Mouse (Mus musculus) neural tube, embryonic 12.5 days (tissue): Measurements from ENCODE around the gene Gga1. TPM values are rescaled to one million over a fixed set of nuclear protein-coding genes. Genes with fewer than 3 reads are reported as not detected.
A peak's percentile ranks its signal among the peaks of the same experiment; 100 is the strongest.
"Not testable (repeated sequence)": the region's sequence is repeated elsewhere in the genome, so short reads cannot be mapped to it uniquely, and the experiment has no call there.

Source experiments
- ATAC-seq: fragments of 200-750 bp; cut with Nextera tagmentation; 2 replicates; pipeline ENCODE4 v1.8.0; 2017; ENCODE audit warnings: low read depth, mild to moderate bottlenecking, moderate TSS enrichment, moderate library complexity; ENCODE audit not compliant: low FRiP score
- H3K27ac ChIP-seq: fragments of 300-500 bp; sonication (generic); 2 replicates; pipeline ENCODE4 v1.5.1; 2016
- H3K27me3 ChIP-seq: fragments of 300-500 bp; sonication (generic); replicated peaks from 2 replicates; pipeline ENCODE4 v1.6.1; 2016; ENCODE audit warnings: mild to moderate bottlenecking
- H3K36me3 ChIP-seq: fragments of 300-500 bp; sonication (generic); 2 replicates; pipeline ENCODE4 v1.6.1; 2016; ENCODE audit warnings: mild to moderate bottlenecking
- H3K4me1 ChIP-seq: fragments of 300-500 bp; sonication (generic); 2 replicates; pipeline ENCODE4 v1.6.1; 2016
- H3K4me2 ChIP-seq: fragments of 300-500 bp; sonication (generic); replicated peaks from 2 replicates; pipeline ENCODE4 v1.6.1; 2016; ENCODE audit warnings: mild to moderate bottlenecking
- H3K4me3 ChIP-seq: fragments of 300-500 bp; sonication (generic); 2 replicates; pipeline ENCODE4 v1.5.1; 2016
- H3K9ac ChIP-seq: fragments of 300-500 bp; sonication (generic); 2 replicates; pipeline ENCODE4 v1.6.1; 2016; ENCODE audit warnings: mild to moderate bottlenecking
- H3K9me3 ChIP-seq: fragments of 300-500 bp; sonication (generic); 2 replicates; pipeline ENCODE4 v1.6.1; 2016; ENCODE audit warnings: mild to moderate bottlenecking
- WGBS: fragments of 180-500 bp; shearing (Covaris S2); methylation state at CpG from one replicate; pipeline ENCODE4 v1.1.7; 2016; 5-methylcytosine and 5-hydroxymethylcytosine counted together
- polyA plus RNA-seq: library from polyadenylated mRNA; unstranded; fragments of >200 nt; fragmentation: Nextera tagmentation; extraction: Ambion mirVana; gene quantifications from 2 replicates; pipeline ENCODE4 v1.2.1, GENCODE M21; 2016

The Gga1 gene
- polyA plus RNA-seq, 1 experiment from 2014 or later = 57.5 TPM

DNA sequence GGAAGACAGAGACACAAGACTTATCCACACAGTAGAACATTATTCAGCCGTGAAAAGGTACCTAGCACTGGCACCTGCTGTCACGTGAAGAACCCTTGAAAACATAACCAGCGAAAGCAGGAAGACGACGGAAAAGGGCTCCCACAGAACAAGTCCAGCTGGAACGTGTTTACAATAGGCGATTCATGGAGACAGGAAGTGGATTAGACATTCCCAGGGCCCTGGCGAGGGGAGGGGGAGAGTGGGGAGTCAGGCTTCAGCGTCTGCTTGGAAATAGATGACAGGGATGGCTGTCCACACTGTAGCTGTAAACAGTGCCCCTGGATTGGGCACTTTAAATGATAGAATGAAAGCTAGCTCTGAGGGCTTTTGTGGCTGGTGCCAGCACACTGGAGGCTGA, 8.6 kb upstream of the Gga1 start:
- no peaks in the 10 kb centered on the region for H3K27me3 ChIP-seq
- H3K27ac ChIP-seq = no peak overlapping the region
- H3K4me3 ChIP-seq = no peak overlapping the region
- no peaks in the 10 kb centered on the region for H3K9me3 ChIP-seq
- 30% methylated on average over 9 of the region's 9 CpGs for WGBS
- H3K4me2 ChIP-seq = no peak overlapping the region
- H3K9ac ChIP-seq = no peak overlapping the region
- ATAC-seq = peak; percentile 63; the same call in 1 of the 2 replicates
- no peaks in the 10 kb centered on the region for H3K36me3 ChIP-seq
- H3K4me1 ChIP-seq = peaks cover 3% of the 10 kb centered on the region; the same call in 1 of the 2 replicates

DNA sequence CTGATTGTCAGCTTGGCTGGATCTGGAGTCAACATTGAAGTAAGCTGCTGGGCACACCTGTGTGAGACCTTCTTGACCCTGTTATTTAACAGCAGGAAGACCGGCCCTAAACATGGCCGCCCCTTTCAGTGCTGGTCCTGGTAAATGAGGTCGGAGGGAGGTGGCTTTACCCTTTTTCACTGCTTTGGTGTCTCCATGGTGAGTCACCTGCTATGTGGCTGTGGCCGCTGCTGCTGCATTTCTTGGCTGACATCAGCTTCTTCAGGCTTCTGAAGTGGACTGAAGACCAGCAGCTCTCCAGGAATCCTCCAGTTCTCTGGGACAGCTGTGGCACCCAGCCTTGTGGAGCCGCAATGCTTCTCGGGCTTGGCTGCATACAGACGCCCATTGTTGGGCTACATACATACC, 8.2 kb upstream of the Gga1 start:
- no peaks in the 10 kb centered on the region for H3K36me3 ChIP-seq
- no peaks in the 10 kb centered on the region for H3K9me3 ChIP-seq
- H3K27me3 ChIP-seq = no peaks in the 10 kb centered on the region
- peak; percentile 41; the same call in 1 of the 2 replicates for ATAC-seq
- H3K4me2 ChIP-seq = no peak overlapping the region
- H3K4me1 ChIP-seq = peaks cover 5% of the 10 kb centered on the region; the same call in 1 of the 2 replicates
- H3K4me3 ChIP-seq = no peak overlapping the region
- H3K9ac ChIP-seq = no peak overlapping the region
- 55% methylated on average over 7 of the region's 7 CpGs for WGBS
- no peak overlapping the region for H3K27ac ChIP-seq

DNA sequence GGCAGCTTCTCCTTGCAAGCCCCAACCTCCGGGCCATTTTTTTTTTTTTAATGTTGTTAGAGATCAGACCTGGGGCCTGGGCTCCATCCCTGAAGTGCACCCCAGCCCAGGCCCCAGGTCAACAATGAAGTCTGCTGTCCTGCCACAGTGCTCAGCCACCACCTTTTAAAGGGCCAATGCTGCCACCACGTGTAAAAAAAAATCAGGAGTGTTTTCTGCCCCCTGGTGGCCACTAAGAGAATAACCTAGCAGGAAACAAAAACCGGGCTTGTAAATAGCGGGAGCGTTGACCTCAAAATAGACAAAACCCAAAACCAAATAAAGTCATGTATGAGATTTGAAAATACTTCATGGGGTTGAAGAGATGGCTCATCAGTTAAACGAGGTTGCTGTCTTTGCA, 7.2 kb upstream of the Gga1 start:
- no peak overlapping the region for H3K4me2 ChIP-seq
- no peaks in the 10 kb centered on the region for H3K36me3 ChIP-seq
- no peaks in the 10 kb centered on the region for H3K27me3 ChIP-seq
- no peak overlapping the region for H3K9ac ChIP-seq
- 32% methylated on average over 6 of the region's 6 CpGs for WGBS
- H3K9me3 ChIP-seq = no peaks in the 10 kb centered on the region
- H3K4me3 ChIP-seq = no peak overlapping the region
- H3K27ac ChIP-seq = no peak overlapping the region
- H3K4me1 ChIP-seq = peaks cover 8% of the 10 kb centered on the region; the same call in 1 of the 2 replicates
- no peak for ATAC-seq

DNA sequence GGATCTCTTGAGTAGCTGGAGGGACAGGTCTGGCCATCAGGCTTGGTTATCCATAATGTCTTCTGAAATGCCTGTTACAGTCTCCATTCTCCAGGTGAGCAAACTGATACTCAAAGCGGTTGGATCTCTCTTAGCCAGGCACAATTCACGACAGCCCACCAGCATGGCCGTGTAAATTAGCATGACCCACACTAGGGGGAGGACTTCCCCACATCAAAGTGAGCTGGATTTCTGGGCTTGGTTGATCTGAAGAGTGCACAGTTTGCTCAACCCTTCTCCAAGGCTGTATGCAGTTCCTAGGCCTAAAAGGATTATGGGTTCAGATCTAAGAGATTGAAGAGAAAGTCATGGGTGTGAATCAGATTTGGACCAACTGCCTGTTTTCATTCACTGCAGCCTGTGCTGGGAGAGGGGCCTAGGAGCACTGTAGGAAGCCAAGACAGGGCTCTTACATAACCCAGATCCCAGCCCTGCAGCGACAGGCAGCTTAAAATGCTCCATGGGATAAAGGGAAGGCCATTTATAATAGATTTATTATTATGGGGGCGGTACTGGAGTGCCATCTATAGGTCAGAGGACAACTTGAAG, 4.9 kb upstream of the Gga1 start:
- H3K27ac ChIP-seq = no peak overlapping the region
- no peak overlapping the region for H3K4me2 ChIP-seq
- 51% methylated on average over 5 of the region's 5 CpGs for WGBS
- H3K4me3 ChIP-seq = no peak overlapping the region
- peaks cover 8% of the 10 kb centered on the region; the same call in 1 of the 2 replicates for H3K4me1 ChIP-seq
- ATAC-seq = no peak
- H3K27me3 ChIP-seq = no peaks in the 10 kb centered on the region
- no peaks in the 10 kb centered on the region for H3K36me3 ChIP-seq
- H3K9me3 ChIP-seq = no peaks in the 10 kb centered on the region
- H3K9ac ChIP-seq = no peak overlapping the region

DNA sequence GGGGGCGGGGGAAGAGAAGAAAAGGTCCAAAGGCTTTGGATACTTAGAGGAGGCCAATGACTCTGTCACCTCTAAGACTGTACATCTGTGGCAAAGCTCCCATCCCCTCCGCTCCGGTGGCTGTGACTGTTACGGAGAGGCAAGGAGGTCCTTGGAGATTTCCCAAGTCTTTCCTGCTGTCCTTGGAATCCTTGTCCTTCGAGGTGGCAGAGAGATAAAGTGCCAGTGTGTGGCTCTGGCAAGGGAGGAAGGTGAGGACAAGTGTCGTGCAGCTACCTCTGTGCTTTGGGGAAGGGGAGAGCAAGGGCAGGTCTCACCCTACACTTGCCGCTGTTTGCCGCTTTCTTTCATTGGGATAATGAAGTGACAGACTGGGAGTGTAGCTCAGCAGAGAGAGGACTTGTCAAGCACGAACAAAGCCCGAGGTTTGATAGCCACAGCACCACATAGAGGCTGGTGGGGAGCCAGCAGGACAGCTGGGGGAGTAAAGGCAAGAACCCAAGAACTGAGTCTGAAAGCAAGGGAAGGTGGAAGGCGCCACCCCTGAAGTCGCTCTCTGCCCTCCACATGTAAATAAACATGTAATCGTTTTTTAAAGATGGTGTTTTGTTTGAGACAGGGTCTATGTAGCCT, 3.1 kb upstream of the Gga1 start:
- H3K9ac ChIP-seq = no peak overlapping the region; the same call in 1 of the 2 replicates

DNA sequence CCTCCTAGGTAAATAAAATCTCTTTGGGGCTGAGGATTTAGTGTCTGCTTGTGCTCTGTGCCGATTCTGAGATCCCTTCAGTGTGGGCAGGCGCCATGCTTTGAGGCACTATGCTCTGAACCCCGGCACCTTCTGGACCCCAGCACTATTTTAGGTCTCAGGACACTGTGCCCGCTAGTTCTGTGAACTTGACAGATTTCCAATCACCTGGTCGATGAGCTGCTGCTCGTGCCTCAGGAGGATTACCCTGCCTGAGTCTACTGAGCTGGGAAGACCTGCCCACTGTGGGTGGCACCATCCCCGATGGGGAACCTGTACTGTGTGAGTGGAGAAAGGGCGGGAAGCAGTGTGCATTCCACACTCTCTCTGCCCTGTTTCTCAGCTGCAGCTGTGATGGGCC, 2.0 kb upstream of the Gga1 start:
- H3K4me3 ChIP-seq = no peak overlapping the region
- H3K4me1 ChIP-seq = peaks cover 17% of the 10 kb centered on the region
- no peak for ATAC-seq
- no peaks in the 10 kb centered on the region for H3K9me3 ChIP-seq
- no peaks in the 10 kb centered on the region for H3K27me3 ChIP-seq
- 0 out of 2 replicates have a peak overlapping the region, but pooled peaks have one; percentile 33 for H3K9ac ChIP-seq
- no peaks in the 10 kb centered on the region for H3K36me3 ChIP-seq
- H3K4me2 ChIP-seq = no peak overlapping the region
- H3K27ac ChIP-seq = no peak overlapping the region
- WGBS = 84% methylated on average over 8 of the region's 8 CpGs

More for the DNA sequence above, 3.1 kb upstream of the Gga1 start:
- no peaks in the 10 kb centered on the region for H3K36me3 ChIP-seq
- H3K27me3 ChIP-seq = no peaks in the 10 kb centered on the region
- 63% methylated on average over 13 of the region's 13 CpGs for whole genome bisulfite sequencing
- no peak for ATAC-seq
- H3K4me1 ChIP-seq = peaks cover 11% of the 10 kb centered on the region
- no peaks in the 10 kb centered on the region for H3K9me3 ChIP-seq
- no peak overlapping the region for H3K27ac ChIP-seq
- no peak overlapping the region for H3K4me2 ChIP-seq
- H3K4me3 ChIP-seq = no peak overlapping the region

DNA sequence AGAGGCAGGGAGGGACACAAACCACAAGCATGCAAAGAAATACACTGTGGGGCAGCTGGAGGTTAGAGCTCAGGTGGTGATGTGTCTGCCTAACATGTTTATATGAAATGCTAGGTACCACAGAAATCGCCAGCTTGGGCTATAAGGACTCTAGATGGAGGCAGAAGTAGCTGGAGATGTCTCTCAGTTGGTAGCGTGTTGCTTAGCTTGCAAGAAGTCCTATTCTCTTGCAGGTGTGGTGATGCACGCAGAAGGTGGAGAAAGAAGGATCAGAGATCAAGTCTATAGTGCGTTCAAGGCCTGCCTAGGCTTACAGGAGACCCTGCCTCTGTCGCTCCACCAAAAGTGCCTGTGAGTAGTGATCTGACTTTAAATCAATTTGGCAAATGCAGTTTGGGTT, 1.5 kb upstream of the Gga1 start:
- ATAC-seq = no peak
- Histone ChIP-seq H3K36me3 (no peaks in the 10 kb centered on the region), H3K4me2 (peak overlapping the region; percentile 70), H3K27me3 (no peaks in the 10 kb centered on the region), H3K4me3 (no peak overlapping the region), H3K9me3 (no peaks in the 10 kb centered on the region), H3K27ac (0 out of 2 replicates have a peak overlapping the region, but pooled peaks have one; percentile 5), H3K9ac (0 out of 2 replicates have a peak overlapping the region, but pooled peaks have one; percentile 33), H3K4me1 (peaks cover 17% of the 10 kb centered on the region)
- WGBS = 80% methylated on average over 5 of the region's 5 CpGs

DNA sequence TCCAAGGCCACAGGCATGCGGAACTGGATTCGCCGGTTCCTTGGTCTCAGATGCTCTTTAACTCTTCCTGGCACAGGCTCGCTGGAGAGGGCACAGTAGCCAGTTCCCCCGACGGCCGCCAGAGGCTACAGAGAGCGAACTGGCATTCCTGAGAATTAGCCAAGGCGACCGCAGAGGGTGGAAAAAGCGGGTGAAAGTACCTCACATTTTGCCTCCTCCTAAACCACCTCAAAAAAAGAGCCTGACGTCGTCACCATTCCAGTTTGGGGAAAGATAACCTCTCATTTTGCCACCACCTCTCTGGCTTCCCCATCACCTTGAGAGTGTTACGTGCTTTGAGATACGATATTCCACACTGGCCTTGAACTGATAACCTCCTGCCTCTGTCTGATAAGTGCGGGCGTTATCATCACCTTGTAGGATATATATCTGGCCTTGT, 713 bp upstream of the Gga1 start:
- Histone ChIP-seq H3K4me1 (peaks cover 17% of the 10 kb centered on the region), H3K4me2 (peak overlapping the region; percentile 70), H3K4me3 (peak overlapping the region; percentile 74), H3K27ac (peak overlapping the region; percentile 97; the same call in 1 of the 2 replicates), H3K27me3 (no peaks in the 10 kb centered on the region), H3K9me3 (no peaks in the 10 kb centered on the region), H3K36me3 (peaks cover 5% of the 10 kb centered on the region; the same call in 1 of the 2 replicates), H3K9ac (peak overlapping the region; percentile 84)
- ATAC-seq = peak; percentile 19; the same call in 1 of the 2 replicates
- 3% methylated on average over 17 of the region's 17 CpGs for WGBS

DNA sequence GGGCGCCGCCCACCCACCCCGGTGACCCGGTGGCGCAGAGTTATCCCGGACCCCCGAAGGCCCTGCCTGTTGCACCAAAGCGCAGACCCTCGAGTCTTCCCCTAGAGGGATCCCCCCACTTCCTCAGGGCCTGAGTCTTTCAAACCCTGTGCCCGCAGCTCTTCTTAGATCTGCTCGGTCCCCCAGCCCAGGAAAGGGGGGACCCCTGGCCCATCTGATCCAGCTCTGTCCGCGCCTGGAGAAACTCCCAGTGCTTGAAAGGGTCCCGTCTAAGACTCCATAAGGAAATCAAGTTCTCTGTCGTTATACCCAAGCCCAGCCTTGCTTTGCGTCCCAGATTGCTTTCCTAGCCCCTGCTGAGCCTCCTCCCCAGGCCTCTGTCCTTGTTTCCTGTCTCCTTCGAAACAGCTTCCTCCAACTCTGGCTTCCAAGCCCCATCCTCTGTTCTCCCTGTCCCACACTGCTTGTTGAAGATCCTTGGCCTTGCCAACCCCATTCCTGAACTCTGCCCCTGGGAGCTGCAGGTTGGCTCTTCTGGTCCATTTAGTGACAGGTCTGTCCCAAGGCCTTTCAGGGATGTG, 910 bp downstream of the Gga1 start:
- peak overlapping the region; percentile 70 for H3K4me2 ChIP-seq
- H3K4me1 ChIP-seq = peaks cover 17% of the 10 kb centered on the region
- H3K27ac ChIP-seq = peak overlapping the region; percentile 97
- no peaks in the 10 kb centered on the region for H3K27me3 ChIP-seq
- peaks cover 20% of the 10 kb centered on the region for H3K36me3 ChIP-seq
- ATAC-seq = no peak; the same call in 1 of the 2 replicates
- H3K9ac ChIP-seq = peak overlapping the region; percentile 84
- H3K4me3 ChIP-seq = peak overlapping the region; percentile 74
- no peaks in the 10 kb centered on the region for H3K9me3 ChIP-seq
- 0% methylated on average over 17 of the region's 17 CpGs for WGBS

DNA sequence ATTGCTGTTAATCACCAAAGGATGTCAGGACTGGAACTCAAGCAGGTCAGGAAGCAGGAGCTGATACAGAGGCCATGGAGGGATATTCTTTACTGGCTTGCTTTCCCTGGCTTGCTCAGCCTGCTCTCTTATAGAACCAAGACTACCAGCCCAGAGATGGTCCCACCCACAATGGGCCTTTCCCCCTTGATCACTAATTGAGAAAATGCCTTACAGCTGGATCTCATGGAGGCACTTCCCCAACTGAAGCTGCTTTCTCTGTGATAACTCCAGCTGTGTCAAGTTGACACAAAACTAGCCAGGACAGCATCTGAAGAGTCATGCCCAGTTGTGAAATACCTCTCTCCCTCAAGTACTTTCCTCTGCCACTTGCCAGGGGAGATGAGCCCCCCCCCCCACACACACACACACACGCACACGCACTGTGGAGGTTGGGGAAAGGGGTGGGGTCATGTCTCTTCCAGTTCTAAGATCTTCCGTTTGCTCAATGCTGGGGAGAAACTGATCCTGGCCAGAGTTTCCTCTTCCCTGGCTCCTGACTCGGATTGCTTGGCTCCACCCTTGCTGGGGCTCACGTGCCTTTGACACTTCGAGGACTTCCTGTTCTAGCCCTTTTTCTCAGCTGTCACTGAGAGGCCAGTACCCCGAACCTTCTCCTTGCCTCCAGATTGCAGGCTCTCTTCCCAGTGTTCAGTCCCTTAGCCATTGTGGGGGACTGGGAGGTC, 2.0 kb downstream of the Gga1 start:
- 69% methylated on average over 7 of the region's 7 CpGs for WGBS
- H3K27ac ChIP-seq, H3K4me3 ChIP-seq, H3K27me3 ChIP-seq, ATAC-seq, H3K9me3 ChIP-seq: not testable (repeated sequence)
- H3K36me3 ChIP-seq = peaks cover 31% of the 10 kb centered on the region
- H3K4me1 ChIP-seq = peaks cover 14% of the 10 kb centered on the region
- 0 out of 2 replicates have a peak overlapping the region, but pooled peaks have one; percentile 33 for H3K9ac ChIP-seq
- peak overlapping the region; percentile 70; the same call in 1 of the 2 replicates for H3K4me2 ChIP-seq

DNA sequence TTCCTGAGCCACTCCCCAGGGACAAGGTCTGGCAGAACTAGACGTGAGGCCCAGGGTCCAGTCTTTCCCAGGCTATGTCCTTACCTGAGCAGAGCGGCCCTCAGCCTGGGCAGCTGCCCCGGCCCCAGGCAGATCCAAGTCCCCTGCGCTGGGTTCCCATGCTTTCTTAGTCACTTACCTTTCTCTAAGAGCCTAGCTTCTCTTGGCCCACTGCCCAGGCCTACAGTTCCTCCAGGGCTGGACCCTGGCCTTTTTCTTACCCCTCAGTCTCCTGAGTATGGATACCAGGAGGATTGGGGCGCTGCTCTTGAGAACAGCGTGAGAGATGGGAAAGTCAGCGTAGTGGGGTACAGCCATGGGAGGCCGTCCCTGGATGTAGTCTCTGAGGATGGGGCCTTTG, 3.4 kb downstream of the Gga1 start:
- Histone ChIP-seq H3K9ac (no peak overlapping the region), H3K4me2 (no peak overlapping the region), H3K27me3 (no peaks in the 10 kb centered on the region), H3K9me3 (no peaks in the 10 kb centered on the region), H3K4me1 (peaks cover 13% of the 10 kb centered on the region), H3K27ac (no peak overlapping the region), H3K36me3 (peaks cover 43% of the 10 kb centered on the region), H3K4me3 (no peak overlapping the region)
- 97% methylated on average over 8 of the region's 8 CpGs for WGBS
- no peak for ATAC-seq

DNA sequence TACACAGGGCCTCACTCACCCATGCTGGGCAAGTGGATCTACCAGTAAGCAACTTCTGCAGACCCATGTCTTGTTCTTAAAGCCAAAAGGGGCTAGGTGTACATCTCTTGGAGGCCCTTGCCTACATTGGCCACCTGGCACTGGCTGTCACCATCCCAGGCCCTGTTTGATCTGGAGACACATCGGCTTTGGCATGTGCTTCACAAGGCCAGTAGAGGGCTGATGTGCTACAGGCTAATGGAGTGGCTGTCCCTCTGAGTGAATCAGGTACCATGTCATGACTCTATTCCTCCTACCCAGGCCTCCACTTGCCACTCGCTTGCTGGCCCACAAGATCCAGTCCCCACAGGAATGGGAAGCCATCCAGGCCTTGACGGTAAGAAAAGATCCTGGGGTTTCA, 4.8 kb downstream of the Gga1 start:
- no peak overlapping the region for H3K27ac ChIP-seq
- H3K4me1 ChIP-seq = peaks cover 13% of the 10 kb centered on the region
- no peak overlapping the region for H3K4me2 ChIP-seq
- no peaks in the 10 kb centered on the region for H3K9me3 ChIP-seq
- no peaks in the 10 kb centered on the region for H3K27me3 ChIP-seq
- H3K4me3 ChIP-seq = no peak overlapping the region
- WGBS = 89% methylated on average over 3 of the region's 3 CpGs
- peaks cover 57% of the 10 kb centered on the region for H3K36me3 ChIP-seq
- ATAC-seq = no peak
- no peak overlapping the region for H3K9ac ChIP-seq
